Comparison of ENCODE assay signal across 30 mouse cellular contexts in the genomic region with DNA sequence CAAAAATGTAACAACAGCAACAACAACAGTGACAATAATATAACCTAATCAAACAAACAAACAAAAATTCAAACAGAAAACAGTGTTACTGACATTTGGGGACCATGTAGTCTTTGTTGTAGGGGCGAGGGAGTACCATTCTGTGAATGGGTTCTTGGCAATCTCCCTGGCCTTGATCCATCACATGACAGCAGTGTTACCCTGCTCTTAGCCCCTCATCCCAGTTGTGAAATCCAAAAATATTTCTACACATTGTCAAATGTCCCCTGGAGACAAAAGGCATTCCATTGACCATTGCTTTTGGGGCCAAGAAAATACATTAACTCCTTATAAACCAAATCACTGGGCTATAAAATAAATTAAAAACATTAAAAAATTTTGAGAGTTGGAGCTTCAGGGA.
DNase-seq lines count a peak whose midpoint lies in the region; ATAC-seq and TF ChIP-seq lines count a peak whose summit lies in the region.
"Had no signal": no experiment of that assay in that cellular context is flagged by ENCODE, and none has a peak within 500 bp of the region (broad histone marks: within the 10 kb centered on the region; RNA-seq: fewer than 3 reads in every experiment).

No protein-coding gene starts in this region.

- peaks cover 2% of the 10 kb centered on the region; the same call in 1 of the 2 replicates for H3K36me3 ChIP-seq in lung, embryonic 16.5 days (ENCODE audit: control insufficient read depth, insufficient read depth, low read length)
- H3K36me3 ChIP-seq: embryonic facial prominence, embryonic 10.5 days; embryonic facial prominence, embryonic 13.5 days; heart, embryonic 10.5 days; heart, embryonic 13.5 days had no signal

- DNase-seq in layer of hippocampus, adult 2 months (ENCODE audit: low spot score in 2 of 2): no peak
- DNase-seq in layer of hippocampus, adult 8-10 months (ENCODE audit: low spot score in 2 of 2): no peak
- no peak for DNase-seq in lung, postnatal 25 days (ENCODE audit: low spot score)
- DNase-seq in brain, adult 2 months (ENCODE audit: low read depth, low spot score): peak; percentile 7
- DNase-seq in lung, postnatal 36 days: peak; percentile 9
- no peak for DNase-seq in spleen, adult 12 weeks (ENCODE audit: low spot score)
- DNase-seq: adrenal gland, adult 2 months; adrenal gland, postnatal 14 days; B cell, adult 2 months; cerebellum, adult 11-12 months; cerebellum, adult 8-10 months; cerebellum, postnatal 10 days; cerebellum, postnatal 36 days; embryo, embryonic 11 days; gastrocnemius, adult 2 months; gastrocnemius, postnatal 14 days; heart, adult 18-20 months; heart, postnatal 14 days; heart, postnatal 4 days had no signal

- no peak overlapping the region for H3K4me2 ChIP-seq in lung, embryonic 16.5 days (ENCODE audit: low read depth, low read length)
- H3K4me2 ChIP-seq: embryonic facial prominence, embryonic 13.5 days; forebrain, embryonic 13.5 days; heart, embryonic 13.5 days; hindbrain, embryonic 14.5 days had no signal

- H3K9me3 ChIP-seq in lung, embryonic 16.5 days (ENCODE audit: control insufficient read depth, low read length): no peaks in the 10 kb centered on the region
- H3K9me3 ChIP-seq: embryonic facial prominence, embryonic 10.5 days; embryonic facial prominence, embryonic 13.5 days; forebrain, embryonic 13.5 days; heart, embryonic 10.5 days; heart, embryonic 13.5 days had no signal

- H3K4me3 ChIP-seq in layer of hippocampus, adult 2 months: no peak overlapping the region
- H3K4me3 ChIP-seq in lung, embryonic 16.5 days (ENCODE audit: low read length): no peak overlapping the region
- H3K4me3 ChIP-seq: embryonic facial prominence, embryonic 10.5 days; embryonic facial prominence, embryonic 13.5 days; erythroblast, embryonic 14.5 days; forebrain, embryonic 13.5 days; gastrocnemius, adult 2 months; heart, embryonic 10.5 days; heart, embryonic 13.5 days had no signal

- TF ChIP-seq CTCF in layer of hippocampus, adult 2 months (conservative IDR thresholded peaks at IDR 0.05): no peak

- peaks cover 15% of the 10 kb centered on the region for H3K4me1 ChIP-seq in lung, embryonic 16.5 days (replicated peaks; ENCODE audit: control insufficient read depth, insufficient read depth, low read length)
- H3K4me1 ChIP-seq: embryonic facial prominence, embryonic 10.5 days; embryonic facial prominence, embryonic 13.5 days; heart, embryonic 10.5 days; heart, embryonic 13.5 days had no signal

- no peak overlapping the region for H3K9ac ChIP-seq in lung, embryonic 16.5 days (ENCODE audit: low read length)
- H3K9ac ChIP-seq: embryonic facial prominence, embryonic 13.5 days; forebrain, embryonic 13.5 days; heart, embryonic 13.5 days; hindbrain, embryonic 14.5 days had no signal

- ATAC-seq in lung, embryonic 16.5 days (ENCODE audit: low read depth): peak; percentile 85
- ATAC-seq: CD4-positive, CD25-positive, alpha-beta regulatory T cell, adult 4 months; forebrain, embryonic 16.5 days; hindbrain, postnatal 0 days had no signal

- peak overlapping the region; percentile 18; the same call in 1 of the 2 replicates for H3K27ac ChIP-seq in layer of hippocampus, adult 2 months
- peak overlapping the region; percentile 70; the same call in 1 of the 2 replicates for H3K27ac ChIP-seq in lung, embryonic 16.5 days (ENCODE audit: low read length)
- H3K27ac ChIP-seq: embryonic facial prominence, embryonic 10.5 days; embryonic facial prominence, embryonic 13.5 days; forebrain, embryonic 13.5 days; gastrocnemius, adult 2 months; heart, embryonic 10.5 days; heart, embryonic 13.5 days; hindbrain, embryonic 14.5 days; hindbrain, postnatal 0 days had no signal

- no peaks in the 10 kb centered on the region for H3K27me3 ChIP-seq in lung, embryonic 16.5 days (ENCODE audit: control insufficient read depth, insufficient read depth, low read depth, low read length)
- H3K27me3 ChIP-seq: embryonic facial prominence, embryonic 13.5 days; forebrain, embryonic 13.5 days; heart, embryonic 13.5 days had no signal

- WGBS in lung, embryonic 16.5 days: 57% methylated on average over 1 of the region's 1 CpGs

Comparison
In these comparisons a context has a peak if more than half of its experiments do, and no peak if none do; other contexts are left out.
1. DNase-seq: peak in brain, adult 2 months (single experiment) and lung, postnatal 36 days (single experiment); none in layer of hippocampus, adult 2 months (0 of 2), layer of hippocampus, adult 8-10 months (0 of 2), lung, postnatal 25 days (single experiment) and spleen, adult 12 weeks (single experiment).